Mouse (Mus musculus): Measurements from ENCODE around the gene Sema4b. TPM values are rescaled to one million over a fixed set of nuclear protein-coding genes. Genes with fewer than 3 reads are reported as not detected.

Sema4b gene
- polyA plus RNA-seq, 1 experiment from 2014 or later = 14.1 TPM

GRCm38 (mm10) chr7:80191455-80191854 lies 4.8 kb downstream of the Sema4b start:
- ATAC-seq (ENCODE audit: low FRiP score, low read depth) = peak; percentile 25
- H3K9me3 ChIP-seq = no peaks in the 10 kb centered on the region
- 0 out of 2 replicates have a peak overlapping the region, but pooled peaks have one; percentile 10 for H3K4me2 ChIP-seq (replicated peaks)
- H3K36me3 ChIP-seq = no peaks in the 10 kb centered on the region
- H3K4me1 ChIP-seq = peaks cover 44% of the 10 kb centered on the region
- WGBS = 35% methylated on average over 5 of the region's 5 CpGs
- peak overlapping the region; percentile 80 for H3K27ac ChIP-seq
- H3K9ac ChIP-seq = peak overlapping the region; percentile 31; the same call in 1 of the 2 replicates
- no peaks in the 10 kb centered on the region for H3K27me3 ChIP-seq
- H3K4me3 ChIP-seq = no peak overlapping the region

- Histone ChIP-seq H3K27me3 (no peaks in the 10 kb centered on the region), H3K9me3 (no peaks in the 10 kb centered on the region), H3K4me3 (peak overlapping the region; percentile 28), H3K9ac (0 out of 2 replicates have a peak overlapping the region, but pooled peaks have one; percentile 36), H3K4me2 (replicated peaks) (peak overlapping the region; percentile 61), H3K4me1 (peaks cover 42% of the 10 kb centered on the region), H3K27ac (peak overlapping the region; percentile 80), H3K36me3 (no peaks in the 10 kb centered on the region)
- peak; percentile 78 for ATAC-seq (ENCODE audit: low FRiP score, low read depth)
- 10% methylated on average over 16 of the region's 16 CpGs for WGBS
Observed at GRCm38 (mm10) chr7:80192226-80193061, 5.8 kb downstream of the Sema4b start.

- H3K4me1 ChIP-seq = peaks cover 38% of the 10 kb centered on the region
- no peak for ATAC-seq (ENCODE audit: low FRiP score, low read depth)
- no peaks in the 10 kb centered on the region for H3K36me3 ChIP-seq
- no peak overlapping the region for H3K9ac ChIP-seq
- no peaks in the 10 kb centered on the region for H3K9me3 ChIP-seq
- no peaks in the 10 kb centered on the region for H3K27me3 ChIP-seq
- H3K4me3 ChIP-seq = no peak overlapping the region
- WGBS = 82% methylated on average over 13 of the region's 13 CpGs
- H3K27ac ChIP-seq = no peak overlapping the region
- H3K4me2 ChIP-seq (replicated peaks) = no peak overlapping the region
Observed at GRCm38 (mm10) chr7:80193941-80194739, 7.5 kb downstream of the Sema4b start.

- no peak overlapping the region for H3K4me3 ChIP-seq
- no peaks in the 10 kb centered on the region for H3K9me3 ChIP-seq
- no peaks in the 10 kb centered on the region for H3K27me3 ChIP-seq
- H3K36me3 ChIP-seq = no peaks in the 10 kb centered on the region
- H3K4me1 ChIP-seq = peaks cover 42% of the 10 kb centered on the region
- 88% methylated on average over 5 of the region's 5 CpGs for WGBS
- no peak overlapping the region for H3K27ac ChIP-seq
- no peak overlapping the region for H3K4me2 ChIP-seq (replicated peaks)
- H3K9ac ChIP-seq = no peak overlapping the region
- no peak for ATAC-seq (ENCODE audit: low FRiP score, low read depth)
Observed at GRCm38 (mm10) chr7:80195146-80195545, 8.5 kb downstream of the Sema4b start.

- peaks cover 47% of the 10 kb centered on the region for H3K4me1 ChIP-seq
- whole genome bisulfite sequencing = 90% methylated on average over 10 of the region's 11 CpGs
Observed at GRCm38 (mm10) chr7:80195576-80196263, 9.1 kb downstream of the Sema4b start.

GRCm38 (mm10) chr7:80197371-80197770 lies 10.7 kb downstream of the Sema4b start:
- peak overlapping the region; percentile 92 for H3K4me2 ChIP-seq (replicated peaks)
- H3K36me3 ChIP-seq = peaks cover 5% of the 10 kb centered on the region; the same call in 1 of the 2 replicates
- WGBS = 19% methylated on average over 4 of the region's 4 CpGs
- peak overlapping the region; percentile 75 for H3K4me3 ChIP-seq
- no peak for ATAC-seq (ENCODE audit: low FRiP score, low read depth)
- H3K4me1 ChIP-seq = peaks cover 49% of the 10 kb centered on the region
- peak overlapping the region; percentile 95; the same call in 1 of the 2 replicates for H3K27ac ChIP-seq
- H3K9me3 ChIP-seq = no peaks in the 10 kb centered on the region
- H3K27me3 ChIP-seq = no peaks in the 10 kb centered on the region
- H3K9ac ChIP-seq = peak overlapping the region; percentile 83

More at GRCm38 (mm10) chr7:80195576-80196263, 9.1 kb downstream of the Sema4b start:
- Histone ChIP-seq H3K4me2 (replicated peaks) (no peak overlapping the region), H3K36me3 (no peaks in the 10 kb centered on the region), H3K27ac (no peak overlapping the region), H3K27me3 (no peaks in the 10 kb centered on the region), H3K4me3 (no peak overlapping the region), H3K9me3 (no peaks in the 10 kb centered on the region), H3K9ac (no peak overlapping the region)
- ATAC-seq (ENCODE audit: low FRiP score, low read depth) = no peak

GRCm38 (mm10) chr7:80197941-80198778 lies 11.5 kb downstream of the Sema4b start:
- Histone ChIP-seq H3K36me3 (peaks cover 5% of the 10 kb centered on the region; the same call in 1 of the 2 replicates), H3K4me2 (replicated peaks) (peak overlapping the region; percentile 92), H3K4me1 (peaks cover 48% of the 10 kb centered on the region), H3K27ac (peak overlapping the region; percentile 95), H3K9ac (peak overlapping the region; percentile 83), H3K9me3 (no peaks in the 10 kb centered on the region), H3K27me3 (no peaks in the 10 kb centered on the region), H3K4me3 (peak overlapping the region; percentile 75)
- ATAC-seq (ENCODE audit: low FRiP score, low read depth) = peak; percentile 95
- under 1% methylated on average over 67 of the region's 74 CpGs for WGBS

- H3K9ac ChIP-seq = peak overlapping the region; percentile 83
- H3K36me3 ChIP-seq = peaks cover 5% of the 10 kb centered on the region; the same call in 1 of the 2 replicates
- peaks cover 52% of the 10 kb centered on the region for H3K4me1 ChIP-seq
- peak overlapping the region; percentile 92 for H3K4me2 ChIP-seq (replicated peaks)
- H3K4me3 ChIP-seq = peak overlapping the region; percentile 75
- under 1% methylated on average over 11 of the region's 11 CpGs for WGBS
- peak overlapping the region; percentile 95 for H3K27ac ChIP-seq
- no peaks in the 10 kb centered on the region for H3K9me3 ChIP-seq
- ATAC-seq (ENCODE audit: low FRiP score, low read depth) = peak; percentile 2; the same call in 1 of the 2 replicates
- no peaks in the 10 kb centered on the region for H3K27me3 ChIP-seq
Observed at GRCm38 (mm10) chr7:80198863-80199262, 12.2 kb downstream of the Sema4b start.

GRCm38 (mm10) chr7:80199286-80199685 lies 12.6 kb downstream of the Sema4b start:
- ATAC-seq (ENCODE audit: low FRiP score, low read depth) = no peak

GRCm38 (mm10) chr7:80199851-80200587 lies 13.4 kb downstream of the Sema4b start:
- Histone ChIP-seq H3K4me1 (peaks cover 58% of the 10 kb centered on the region), H3K9ac (peak overlapping the region; percentile 83; the same call in 1 of the 2 replicates), H3K9me3 (no peaks in the 10 kb centered on the region)

More at GRCm38 (mm10) chr7:80199286-80199685, 12.6 kb downstream of the Sema4b start:
- 22% methylated on average over 6 of the region's 6 CpGs for WGBS
- peak overlapping the region; percentile 95 for H3K27ac ChIP-seq
- H3K9me3 ChIP-seq = no peaks in the 10 kb centered on the region
- no peaks in the 10 kb centered on the region for H3K27me3 ChIP-seq
- peak overlapping the region; percentile 75 for H3K4me3 ChIP-seq
- peaks cover 56% of the 10 kb centered on the region for H3K4me1 ChIP-seq
- peaks cover 5% of the 10 kb centered on the region; the same call in 1 of the 2 replicates for H3K36me3 ChIP-seq
- H3K9ac ChIP-seq = peak overlapping the region; percentile 83
- H3K4me2 ChIP-seq (replicated peaks) = peak overlapping the region; percentile 92

More at GRCm38 (mm10) chr7:80199851-80200587, 13.4 kb downstream of the Sema4b start:
- ATAC-seq (ENCODE audit: low FRiP score, low read depth) = no peak
- Histone ChIP-seq H3K27me3 (no peaks in the 10 kb centered on the region), H3K4me3 (peak overlapping the region; percentile 75), H3K27ac (no peak overlapping the region), H3K4me2 (replicated peaks) (peak overlapping the region; percentile 92), H3K36me3 (peaks cover 5% of the 10 kb centered on the region; the same call in 1 of the 2 replicates)
- 63% methylated on average over 11 of the region's 11 CpGs for WGBS
